Mouse (Mus musculus) C2C12 (cell line): ENCODE results near the gene Vpreb3. TPM values are rescaled to one million over a fixed set of nuclear protein-coding genes. Genes with fewer than 3 reads are reported as not detected.

Experiments
- H3K27me3 ChIP-seq: one replicate; pipeline ENCODE4 v1.6.1; 2011; ENCODE audit not compliant: control insufficient read depth, insufficient read depth, insufficient read length
- H3K36me3 ChIP-seq: one replicate; pipeline ENCODE4 v1.6.1; 2011; ENCODE audit not compliant: control insufficient read depth, insufficient read depth
- H3K4me3 ChIP-seq: one replicate; pipeline ENCODE4 v1.5.1; 2011; ENCODE audit warnings: mild to moderate bottlenecking, control low read depth; ENCODE audit not compliant: poor library complexity, insufficient read depth, severe bottlenecking
- H3K79me2 ChIP-seq: one replicate; pipeline ENCODE4 v1.6.1; 2011; ENCODE audit not compliant: control insufficient read depth, insufficient read depth
- H3K79me3 ChIP-seq: one replicate; pipeline ENCODE4 v1.6.1; 2011; ENCODE audit warnings: low read depth, control low read depth
- H3ac ChIP-seq: one replicate; pipeline ENCODE3; 2011; ENCODE audit warnings: low read depth; ENCODE audit not compliant: control insufficient read depth, insufficient read length
- CEBPB ChIP-seq: IDR thresholded peaks from one replicate; pipeline ENCODE4 v1.6.1; 2011; ENCODE audit warnings: low read depth, mild to moderate bottlenecking, control low read depth, moderate library complexity
- CTCF ChIP-seq: IDR thresholded peaks from one replicate; pipeline ENCODE4 v1.5.1; 2011; ENCODE audit not compliant: control insufficient read depth, insufficient read depth, insufficient read length
- FOSL1 ChIP-seq: IDR thresholded peaks from one replicate; pipeline ENCODE4 v1.8.0; 2011; ENCODE audit warnings: mild to moderate bottlenecking, low read length; ENCODE audit not compliant: poor library complexity, insufficient read depth, severe bottlenecking
- MAX ChIP-seq: IDR thresholded peaks from one replicate; pipeline ENCODE4 v1.6.1; 2011; ENCODE audit warnings: mild to moderate bottlenecking, control low read depth
- MYOD1 ChIP-seq: IDR thresholded peaks from one replicate; pipeline ENCODE4 v1.6.1; 2011; ENCODE audit warnings: low read depth; ENCODE audit not compliant: control insufficient read depth, insufficient read length
- MYOG ChIP-seq: IDR thresholded peaks from one replicate; pipeline ENCODE4 v1.6.1; 2011; ENCODE audit not compliant: control insufficient read depth, insufficient read length; ENCODE audit errors: extremely low read depth
- USF1 ChIP-seq: IDR thresholded peaks from one replicate; pipeline ENCODE4 v1.6.1; 2011; ENCODE audit warnings: low read depth, mild to moderate bottlenecking, control low read depth, moderate library complexity
- polyA plus RNA-seq: library from polyadenylated mRNA; unstranded; fragments of >200 nt; fragmentation: generic; extraction: Trizol; gene quantifications from one replicate; pipeline ENCODE4 v1.2.1, GENCODE M21; 2012; ENCODE audit warnings: missing spikeins

The Vpreb3 gene
- polyA plus RNA-seq, 1 experiment = 0.13 TPM

GRCm38 (mm10) chr10:75898039-75898564 is 44.8 kb upstream of the Vpreb3 start:
- Histone ChIP-seq H3K36me3 (peaks cover 79% of the 10 kb centered on the region), H3ac (no peak overlapping the region), H3K79me3 (peaks cover 2% of the 10 kb centered on the region), H3K79me2 (peaks cover 48% of the 10 kb centered on the region), H3K27me3 (no peaks in the 10 kb centered on the region), H3K4me3 (no peak overlapping the region)
- no peak for TF ChIP-seq MAX
- TF ChIP-seq CTCF = no peak
- no peak for TF ChIP-seq USF1
- no peak for TF ChIP-seq CEBPB
- TF ChIP-seq MYOD1 = no peak
- no peak for TF ChIP-seq MYOG
- TF ChIP-seq FOSL1 = no peak

DNA sequence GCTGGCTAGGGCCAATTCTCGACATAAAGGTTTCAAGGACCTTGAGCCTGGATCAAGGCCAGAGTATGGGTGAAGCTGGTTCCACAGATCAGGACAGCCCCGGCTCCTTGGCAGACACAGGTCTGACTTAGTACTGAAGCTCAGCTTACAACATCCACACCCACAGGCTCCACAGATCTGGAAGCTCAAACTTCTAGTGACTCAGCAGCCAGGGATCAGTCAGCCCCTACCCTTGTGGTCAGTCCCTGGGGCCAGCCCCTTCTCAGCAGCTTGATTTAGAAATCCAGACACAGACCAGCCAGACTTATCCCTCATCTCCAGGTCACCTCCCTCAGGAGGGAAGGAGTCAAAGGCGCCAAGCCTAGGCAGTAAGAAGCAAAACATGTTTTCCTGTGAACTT is 44.0 kb upstream of the Vpreb3 start:
- Histone ChIP-seq H3K4me3 (no peak overlapping the region), H3K79me2 (peaks cover 48% of the 10 kb centered on the region), H3K27me3 (no peaks in the 10 kb centered on the region), H3K79me3 (peaks cover 2% of the 10 kb centered on the region), H3ac (no peak overlapping the region), H3K36me3 (peaks cover 82% of the 10 kb centered on the region)
- TF ChIP-seq FOSL1 (peak; percentile 23), USF1 (no peak), CTCF (no peak), MYOG (no peak), MAX (no peak), CEBPB (no peak), MYOD1 (peak; percentile 2)

- no peak for TF ChIP-seq CTCF
- no peak for TF ChIP-seq MAX
- no peak for TF ChIP-seq MYOD1
- no peak for TF ChIP-seq CEBPB
- TF ChIP-seq USF1 = no peak
- TF ChIP-seq FOSL1 = no peak
- TF ChIP-seq MYOG = no peak
- H3K27me3 ChIP-seq = no peaks in the 10 kb centered on the region
- H3K36me3 ChIP-seq = peaks cover 89% of the 10 kb centered on the region
These were observed 38.5 kb upstream of the Vpreb3 start for GRCm38 (mm10) chr10:75904391-75904790.

DNA sequence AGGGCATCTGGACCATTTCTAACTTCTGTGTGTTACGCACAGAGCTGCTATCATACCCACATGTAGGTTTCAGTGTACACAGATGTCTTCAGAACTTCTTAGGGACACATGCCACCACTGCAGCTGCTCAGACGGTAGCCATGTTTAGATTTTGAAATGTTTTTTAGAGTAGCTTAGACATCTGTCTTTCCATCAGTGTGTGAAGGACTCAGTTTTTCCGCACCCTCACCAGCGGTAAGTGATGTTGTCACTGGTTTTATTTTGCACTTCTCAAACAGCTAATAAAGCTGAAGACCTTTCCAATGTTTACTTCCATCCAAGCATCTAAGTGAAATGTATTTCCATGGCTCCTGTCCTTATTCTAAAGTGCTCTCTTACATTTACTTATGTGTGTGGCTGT is 36.0 kb upstream of the Vpreb3 start:
- Histone ChIP-seq H3ac (no peak overlapping the region), H3K4me3 (no peak overlapping the region), H3K27me3 (no peaks in the 10 kb centered on the region), H3K79me3 (peaks cover 1% of the 10 kb centered on the region), H3K79me2 (peaks cover 16% of the 10 kb centered on the region), H3K36me3 (peaks cover 92% of the 10 kb centered on the region)
- TF ChIP-seq MAX = no peak
- TF ChIP-seq USF1 = no peak
- no peak for TF ChIP-seq CTCF
- no peak for TF ChIP-seq MYOG
- no peak for TF ChIP-seq MYOD1
- TF ChIP-seq FOSL1 = no peak
- no peak for TF ChIP-seq CEBPB

More at GRCm38 (mm10) chr10:75904391-75904790, 38.5 kb upstream of the Vpreb3 start:
- H3K79me2 ChIP-seq = peaks cover 26% of the 10 kb centered on the region
- no peak overlapping the region for H3K4me3 ChIP-seq
- peaks cover 1% of the 10 kb centered on the region for H3K79me3 ChIP-seq
- no peak overlapping the region for H3ac ChIP-seq

DNA sequence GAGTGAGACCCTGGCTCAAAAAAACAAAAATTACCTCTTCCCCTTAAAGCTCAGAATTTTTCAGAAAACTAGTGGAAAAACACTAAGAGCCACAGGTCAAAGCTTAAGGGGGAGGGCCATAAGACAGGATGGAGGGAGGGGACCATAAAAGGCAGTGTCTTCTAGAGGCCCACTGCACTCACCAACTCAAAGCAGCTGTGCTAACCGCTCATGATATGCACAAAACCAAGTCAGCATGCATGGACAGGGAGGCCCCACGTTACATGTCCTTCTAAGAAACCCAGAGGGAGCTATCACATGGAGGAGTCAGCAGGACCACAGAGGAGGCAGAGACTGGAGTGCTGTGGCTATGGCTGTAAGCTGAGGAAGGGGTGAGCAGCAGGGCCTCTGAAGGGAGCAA is 32.2 kb upstream of the Vpreb3 start:
- Histone ChIP-seq H3K27me3 (no peaks in the 10 kb centered on the region), H3K36me3 (peaks cover 88% of the 10 kb centered on the region)

GRCm38 (mm10) chr10:75913013-75913589 is 29.8 kb upstream of the Vpreb3 start:
- peaks cover 76% of the 10 kb centered on the region for H3K36me3 ChIP-seq

More for the DNA sequence above, 32.2 kb upstream of the Vpreb3 start:
- Histone ChIP-seq H3ac (no peak overlapping the region), H3K79me2 (peaks cover 44% of the 10 kb centered on the region), H3K4me3 (no peak overlapping the region), H3K79me3 (peaks cover 16% of the 10 kb centered on the region)
- TF ChIP-seq MYOD1 = no peak
- no peak for TF ChIP-seq MAX
- TF ChIP-seq USF1 = no peak
- no peak for TF ChIP-seq CTCF

More at GRCm38 (mm10) chr10:75913013-75913589, 29.8 kb upstream of the Vpreb3 start:
- Histone ChIP-seq H3ac (no peak overlapping the region), H3K4me3 (no peak overlapping the region), H3K79me3 (peaks cover 39% of the 10 kb centered on the region), H3K79me2 (peaks cover 68% of the 10 kb centered on the region), H3K27me3 (no peaks in the 10 kb centered on the region)
- TF ChIP-seq MYOD1 = no peak
- TF ChIP-seq MYOG = no peak
- TF ChIP-seq MAX = no peak
- no peak for TF ChIP-seq USF1
- no peak for TF ChIP-seq CEBPB
- TF ChIP-seq CTCF = no peak
- TF ChIP-seq FOSL1 = no peak
